8 mouse cellular contexts compared by ENCODE assay signal in the genomic region with DNA sequence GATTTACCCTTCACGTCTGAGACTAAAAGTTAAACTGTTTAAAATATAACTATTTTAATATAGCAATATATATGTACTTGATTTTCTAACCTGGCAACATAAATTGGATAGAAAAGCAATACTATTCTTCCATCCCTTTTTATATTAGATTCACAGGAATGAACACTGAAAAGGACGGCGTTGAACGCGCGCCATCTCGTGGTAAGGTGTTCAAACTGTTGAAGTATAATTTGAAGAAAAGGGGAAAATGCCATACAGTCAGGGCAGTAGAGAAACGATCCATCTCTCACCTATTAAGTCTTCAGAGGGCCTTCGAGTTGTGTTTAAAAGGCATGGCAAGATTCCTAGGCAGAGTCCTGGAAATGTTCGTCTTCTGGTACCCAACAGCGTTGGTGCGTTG. TPM values are rescaled to one million over a fixed set of nuclear protein-coding genes. Genes with fewer than 3 reads are reported as not detected.
DNase-seq lines count a peak whose midpoint lies in the region; ATAC-seq lines count a peak whose summit lies in the region.

No protein-coding gene starts in this region.

- intact Hi-C loops in heart, postnatal 10 days (cut with DNase I), result loop anchor here (1.0 to 10.0 kb wide), 2 partner anchors 190 to 476 kb away; no protein-coding TSS in a partner anchor

- no peak for ATAC-seq in erythroid progenitor cell, adult 5-6 weeks (replicated peaks; ENCODE audit: low FRiP score, poor library complexity, severe bottlenecking)

- H3K4me3 ChIP-seq in limb, embryonic 10.5 days, result no peak overlapping the region

- no peaks in the 10 kb centered on the region for H3K4me1 ChIP-seq in limb, embryonic 10.5 days

- H3K9me3 ChIP-seq in limb, embryonic 10.5 days (replicated peaks), result no peaks in the 10 kb centered on the region

- no peaks in the 10 kb centered on the region for H3K36me3 ChIP-seq in limb, embryonic 10.5 days

- WGBS in limb, embryonic 10.5 days, result 23% methylated on average over 12 of the region's 12 CpGs

- DNase-seq in layer of hippocampus, adult 11-12 months (ENCODE audit: low spot score), result peak; percentile 46
- no peak for DNase-seq in layer of hippocampus, adult 9-11 months
- peak; percentile 87 for DNase-seq in NIH3T3 (ENCODE audit: low read depth)
- peak; percentile 43 for DNase-seq in cerebellum, adult 9-10 months
- DNase-seq in heart, postnatal 10 days, result peak; percentile 39 to 65
- peak; percentile 56 for DNase-seq in limb, embryonic 10.5 days (ENCODE audit: low spot score)
- peak; percentile 50 for DNase-seq in retina, postnatal 1 day

- H3K27me3 ChIP-seq in limb, embryonic 10.5 days (ENCODE audit: low read depth, poor library complexity, severe bottlenecking), result no peaks in the 10 kb centered on the region

- no peak overlapping the region for H3K27ac ChIP-seq in limb, embryonic 10.5 days

RNA-seq across cellular contexts. Expression of a gene that starts 14.7 kb away (rescaled TPM):
- total RNA-seq in heart, postnatal 10 days (2021), result 1 to 10 TPM; 6.1 to 7.0 TPM
- 106 and 125 TPM in 2 replicates for polyA plus RNA-seq in limb, embryonic 10.5 days (2016; fragmentation: Nextera tagmentation; extraction: Ambion mirVana)
- total RNA-seq in erythroid progenitor cell, adult 5-6 weeks (2015; ENCODE audit: low replicate concordance), result 201 and 247 TPM in 2 replicates
- 178 and 231 TPM in 2 replicates for total RNA-seq in erythroid progenitor cell, adult 5-6 weeks (2017; ENCODE audit: low replicate concordance)

RNA-seq across cellular contexts. Expression of a gene that starts 33.1 kb away (rescaled TPM):
- total RNA-seq in heart, postnatal 10 days (2021), result 1 to 10 TPM; 7.2 to 8.2 TPM
- polyA plus RNA-seq in limb, embryonic 10.5 days (2016; fragmentation: Nextera tagmentation; extraction: Ambion mirVana), result 11.5 and 12.6 TPM in 2 replicates
- 23.5 and 37.8 TPM in 2 replicates for total RNA-seq in erythroid progenitor cell, adult 5-6 weeks (2015; ENCODE audit: low replicate concordance)
- 50.7 and 100 TPM in 2 replicates for total RNA-seq in erythroid progenitor cell, adult 5-6 weeks (2017; ENCODE audit: low replicate concordance)

Comparison
In these comparisons a context has a peak if more than half of its experiments do, and no peak if none do; other contexts are left out.
1. RNA of a gene that starts 14.7 kb away (total RNA-seq): 178 to 247 TPM in erythroid progenitor cell, adult 5-6 weeks; 6.1 to 7.0 TPM in heart, postnatal 10 days; every median in the first group is over 10 times any median in the second.